Mouse (Mus musculus) brain, embryonic 14.5 days (tissue): ENCODE measurements at regions not wholly inside any gene's neighbourhood (a gene's known extent, or its start where the extent isn't known, plus 50 kb on each side); places are given as distances from the start of the nearest gene placed in this dataset.

Experiments used
- DNase-seq: peaks from one replicate; pipeline ENCODE4 v3.0.0-alpha.2; 2011; ENCODE audit warnings: low read depth
- CTCF ChIP-seq: fragments of 200-500 bp; IDR thresholded peaks from 2 replicates; pipeline ENCODE4 v1.5.1; 2012; ENCODE audit warnings: inconsistent platforms, mild to moderate bottlenecking, moderate library complexity, borderline replicate concordance; ENCODE audit not compliant: insufficient read depth, insufficient read length; ENCODE audit errors: extremely low read depth
- POLR2A ChIP-seq: fragments of 200-500 bp; IDR thresholded peaks from 2 replicates; pipeline ENCODE4 v1.6.1; 2012; ENCODE audit warnings: mild to moderate bottlenecking, inconsistent platforms, borderline replicate concordance; ENCODE audit not compliant: poor library complexity, insufficient read depth, insufficient read length, severe bottlenecking; ENCODE audit errors: extremely low read depth

GRCm38 (mm10) chr9:43445491-43445890 lies 134.8 kb downstream of the Trim29 start:
- no peak for DNase-seq

GRCm38 (mm10) chr9:43447372-43447771 lies 136.7 kb downstream of the Trim29 start:
- TF ChIP-seq CTCF = no peak
- DNase-seq = no peak

More at GRCm38 (mm10) chr9:43445491-43445890, 134.8 kb downstream of the Trim29 start:
- no peak for TF ChIP-seq POLR2A
- TF ChIP-seq CTCF = no peak

- no peak for DNase-seq
- TF ChIP-seq POLR2A (no peak), CTCF (no peak)
These were observed 138.3 kb downstream of the Trim29 start for GRCm38 (mm10) chr9:43448981-43449380.

GRCm38 (mm10) chr9:43453953-43454582 lies 143.4 kb downstream of the Trim29 start:
- TF ChIP-seq POLR2A = no peak
- peak; percentile 63 for DNase-seq

DNA sequence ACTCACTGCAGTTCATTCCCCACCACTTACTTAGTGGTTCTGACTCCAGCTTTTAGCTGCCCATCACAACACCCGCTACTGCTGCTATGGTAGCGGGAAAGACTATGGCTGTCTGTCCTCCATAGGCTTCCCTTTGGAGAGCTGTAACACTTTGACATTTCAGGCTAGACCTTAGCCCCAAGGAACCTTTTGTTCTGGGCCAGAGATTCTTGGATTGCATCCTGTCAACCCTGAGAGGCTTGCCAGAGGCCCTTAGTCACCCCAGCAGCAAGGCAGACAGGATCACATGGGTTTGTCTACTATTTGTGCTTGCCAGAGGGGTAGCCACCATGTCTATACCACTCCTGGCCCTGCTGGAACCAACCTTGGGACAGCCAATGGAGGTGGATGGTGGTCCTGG lies 147.1 kb downstream of the Trim29 start:
- TF ChIP-seq CTCF (no peak), POLR2A (no peak)
- DNase-seq = no peak

- TF ChIP-seq CTCF (no peak), POLR2A (no peak)
- DNase-seq = no peak
These were observed 150.5 kb downstream of the Trim29 start for GRCm38 (mm10) chr9:43461131-43461530.

- TF ChIP-seq POLR2A (no peak), CTCF (no peak)
- no peak for DNase-seq
These were observed 152.9 kb downstream of the Trim29 start for GRCm38 (mm10) chr9:43463445-43464090.

DNA sequence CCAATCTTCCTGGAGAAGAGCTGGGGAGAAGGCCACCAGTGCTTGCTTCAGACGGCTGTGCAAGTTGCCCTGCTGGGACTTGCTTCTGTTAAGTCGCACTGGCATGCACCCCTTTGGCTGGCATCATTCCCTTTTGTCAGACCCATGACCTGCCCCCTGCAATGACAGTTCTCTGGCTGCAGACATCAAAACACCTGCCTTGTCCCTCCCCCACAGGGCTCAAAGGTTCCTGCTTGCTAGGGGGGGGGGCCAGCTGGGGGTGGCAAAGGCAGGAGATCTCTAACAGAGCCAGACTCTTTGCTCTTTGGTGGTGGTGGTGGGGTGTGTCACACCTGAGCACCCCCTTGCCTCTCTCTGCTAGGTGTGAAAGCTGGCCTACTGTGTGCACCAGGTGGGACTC lies 154.5 kb downstream of the Trim29 start:
- no peak for DNase-seq
- TF ChIP-seq POLR2A (no peak), CTCF (no peak)

DNA sequence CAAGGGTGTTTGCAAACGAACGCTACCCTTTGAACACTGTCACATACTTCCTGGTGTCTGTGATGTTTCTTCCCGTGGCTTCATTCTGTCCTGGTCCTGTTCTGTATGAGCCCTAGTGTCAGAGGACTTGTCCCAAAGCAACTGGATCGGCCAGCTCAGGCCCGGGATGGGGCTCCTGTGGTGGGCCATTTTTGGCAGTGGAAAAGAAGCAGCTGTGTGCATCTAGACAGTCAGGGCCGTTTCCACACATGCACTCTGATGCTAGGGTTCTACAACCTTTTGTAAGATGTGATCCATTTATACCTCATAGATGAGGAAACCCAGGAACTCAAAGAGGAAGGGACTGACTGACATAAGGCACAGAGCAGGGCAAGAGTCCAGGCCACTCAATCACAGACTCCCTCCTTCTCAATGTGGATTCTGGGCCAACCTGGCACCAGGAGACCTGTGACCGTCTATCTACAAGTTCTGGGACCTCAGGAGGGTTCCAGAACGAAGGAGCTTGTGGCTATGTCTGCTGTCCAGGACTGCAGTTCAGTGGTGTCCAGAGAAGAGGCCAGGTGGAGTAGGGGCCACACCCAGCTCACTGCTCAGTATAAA lies 155.2 kb downstream of the Trim29 start:
- TF ChIP-seq POLR2A = no peak
- no peak for TF ChIP-seq CTCF
- no peak for DNase-seq

DNA sequence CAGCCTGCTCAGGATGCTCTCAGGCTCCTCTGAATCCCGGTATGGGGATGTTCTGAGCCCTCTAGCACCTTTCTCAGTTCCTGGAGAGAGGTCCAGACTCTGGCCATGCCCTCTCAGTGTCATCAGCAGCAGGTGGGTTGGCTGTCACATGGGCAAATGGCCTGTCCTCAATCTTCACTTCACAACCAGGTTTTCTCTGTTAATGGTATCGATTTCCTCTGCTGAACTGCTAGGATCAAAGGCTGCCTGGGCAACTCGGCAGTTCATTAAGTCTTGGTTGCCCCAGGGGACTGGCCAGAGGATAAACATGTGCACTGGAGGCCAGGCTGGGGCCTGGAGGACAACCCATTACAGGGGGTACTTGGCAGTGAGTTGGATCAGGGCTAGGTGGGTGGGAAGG lies 156.2 kb downstream of the Trim29 start:
- no peak for DNase-seq
- no peak for TF ChIP-seq CTCF
- TF ChIP-seq POLR2A = no peak

DNA sequence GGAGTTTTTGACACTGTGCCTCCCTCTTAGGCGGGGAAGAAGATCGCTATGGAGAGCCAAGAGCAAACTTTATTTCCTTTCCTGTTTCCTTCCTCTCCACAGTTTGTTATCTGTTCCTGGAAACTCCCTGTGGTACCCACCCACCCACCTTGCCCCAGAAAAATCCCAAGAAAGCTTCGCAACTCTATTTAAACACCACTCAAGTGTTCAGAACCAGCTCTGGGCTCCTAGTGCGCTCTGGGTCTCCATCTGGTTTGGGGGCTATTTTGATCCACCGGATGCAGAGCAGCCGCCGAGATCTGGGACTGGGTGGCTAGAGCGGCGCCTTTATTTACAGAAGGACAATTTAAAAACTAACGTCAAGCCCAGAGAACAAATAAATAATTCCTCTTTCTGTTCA lies 158.6 kb downstream of the Trim29 start:
- TF ChIP-seq CTCF (no peak), POLR2A (no peak)

DNA sequence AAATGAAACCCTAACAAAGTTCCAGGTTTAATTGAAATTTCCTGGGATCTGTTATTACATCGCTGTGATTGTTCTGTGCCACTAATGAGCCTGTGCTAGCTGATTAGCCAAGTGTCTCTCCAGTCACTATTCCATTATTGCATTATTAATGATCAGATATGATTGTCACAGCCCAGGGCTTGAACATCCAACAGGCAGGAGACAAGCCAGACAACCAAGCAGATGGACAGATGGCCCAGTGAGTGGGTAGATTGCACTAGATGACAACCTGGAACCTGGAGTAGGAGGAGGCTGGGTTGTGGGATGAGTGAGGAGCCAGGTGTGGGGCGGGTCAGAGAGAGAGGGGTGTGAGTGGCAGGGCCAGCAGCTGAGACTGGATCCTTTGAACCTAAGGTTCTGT lies 161.6 kb downstream of the Trim29 start:
- DNase-seq = peak; percentile 74
- no peak for TF ChIP-seq POLR2A

More for the DNA sequence above, 158.6 kb downstream of the Trim29 start:
- no peak for DNase-seq

- TF ChIP-seq POLR2A (no peak), CTCF (no peak)
- peak; percentile 71 for DNase-seq
These were observed 162.5 kb downstream of the Trim29 start for GRCm38 (mm10) chr9:43473164-43473563.
